Mouse (Mus musculus) liver, adult 2 months (tissue): ENCODE measurements around the gene Fhad1. TPM values are rescaled to one million over a fixed set of nuclear protein-coding genes. Genes with fewer than 3 reads are reported as not detected.

Experiments used
- DNase-seq: peaks from one replicate; pipeline ENCODE4 v3.0.0-alpha.2; 2011; ENCODE audit warnings: low read depth, low spot score; ENCODE audit errors: extremely low read depth
- H3K27ac ChIP-seq: fragments of 200-500 bp; replicated peaks from 2 replicates; pipeline ENCODE4 v1.5.1; 2012; ENCODE audit warnings: low read depth, mild to moderate bottlenecking, control low read depth, inconsistent platforms, low read length; ENCODE audit not compliant: insufficient read depth
- H3K27me3 ChIP-seq: fragments of 200-500 bp; 2 replicates; pipeline ENCODE4 v1.6.1; 2012; ENCODE audit warnings: mild to moderate bottlenecking, moderate library complexity, low read length, inconsistent platforms; ENCODE audit not compliant: control insufficient read depth, insufficient read depth
- H3K36me3 ChIP-seq: fragments of 200-500 bp; 2 replicates; pipeline ENCODE4 v1.6.1; 2012; ENCODE audit warnings: low read length, inconsistent platforms; ENCODE audit not compliant: control insufficient read depth, insufficient read depth
- H3K4me1 ChIP-seq: fragments of 200-500 bp; 2 replicates; pipeline ENCODE4 v1.6.1; 2011; ENCODE audit warnings: low read length; ENCODE audit not compliant: control insufficient read depth, insufficient read depth
- H3K4me3 ChIP-seq: fragments of 200-500 bp; 2 replicates; pipeline ENCODE4 v1.5.1; 2011; ENCODE audit warnings: low read depth, mild to moderate bottlenecking, control low read depth, low read length, moderate library complexity; ENCODE audit not compliant: insufficient read depth
- H3K79me2 ChIP-seq: fragments of 200-500 bp; 2 replicates; pipeline ENCODE4 v1.6.1; 2012; ENCODE audit warnings: inconsistent platforms, mild to moderate bottlenecking, low read length, moderate library complexity; ENCODE audit not compliant: control insufficient read depth, insufficient read depth
- H3K9ac ChIP-seq: fragments of 200-500 bp; 2 replicates; pipeline ENCODE4 v1.6.1; 2012; ENCODE audit warnings: low read depth, mild to moderate bottlenecking, control low read depth, inconsistent platforms, low read length
- CTCF ChIP-seq: fragments of 200-500 bp; IDR thresholded peaks from 2 replicates; pipeline ENCODE4 v1.5.1; 2011; ENCODE audit warnings: low read depth, low read length, control low read depth
- POLR2A ChIP-seq: fragments of 200-500 bp; IDR thresholded peaks from 2 replicates; pipeline ENCODE4 v1.6.1; 2011; ENCODE audit warnings: low read length, control low read depth; ENCODE audit not compliant: insufficient read depth; ENCODE audit errors: extremely low read depth
- WGBS: fragments of 180-500 bp; shearing (Covaris S2); methylation state at CpG from one replicate; pipeline ENCODE4 v1.1.7; 2018; 5-methylcytosine and 5-hydroxymethylcytosine counted together
- polyA plus RNA-seq: library from polyadenylated mRNA; depleted of rRNA; stranded (reverse); fragments of >200 nt; gene quantifications from 2 replicates; pipeline ENCODE4 v1.2.3, GENCODE M21; 2012
- total RNA-seq: library from RNA; depleted of rRNA; stranded (reverse); fragments of >200 nt; gene quantifications from 2 replicates; pipeline ENCODE4 v1.2.3, GENCODE M21; 2014

The Fhad1 gene
- total and polyA plus RNA-seq, 2 experiments, result 0.06 to 2.4 TPM

DNA sequence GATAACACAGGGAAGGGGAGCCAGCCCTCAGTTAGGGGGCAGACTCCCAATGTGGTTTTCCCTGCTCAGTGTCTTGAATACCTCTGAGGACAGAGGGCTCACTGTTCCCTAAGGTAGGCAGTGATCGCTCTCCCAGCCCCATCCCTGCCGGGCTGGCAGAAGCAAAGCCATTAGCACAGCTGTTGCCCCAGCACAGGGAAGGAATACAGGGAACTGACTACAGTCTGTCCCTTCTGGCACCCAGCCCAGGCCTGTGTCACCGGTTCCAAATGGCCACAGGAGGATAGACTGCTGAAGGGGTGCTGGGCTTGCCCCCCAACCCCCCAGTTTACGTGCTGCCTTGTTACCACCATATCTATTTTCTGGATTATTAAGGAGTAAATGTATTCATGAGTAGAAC lies 147.4 kb downstream of the Fhad1 start:
- no peak for TF ChIP-seq POLR2A
- no peak for TF ChIP-seq CTCF
- H3K36me3 ChIP-seq, result no peaks in the 10 kb centered on the region
- peak; percentile 66 for DNase-seq

DNA sequence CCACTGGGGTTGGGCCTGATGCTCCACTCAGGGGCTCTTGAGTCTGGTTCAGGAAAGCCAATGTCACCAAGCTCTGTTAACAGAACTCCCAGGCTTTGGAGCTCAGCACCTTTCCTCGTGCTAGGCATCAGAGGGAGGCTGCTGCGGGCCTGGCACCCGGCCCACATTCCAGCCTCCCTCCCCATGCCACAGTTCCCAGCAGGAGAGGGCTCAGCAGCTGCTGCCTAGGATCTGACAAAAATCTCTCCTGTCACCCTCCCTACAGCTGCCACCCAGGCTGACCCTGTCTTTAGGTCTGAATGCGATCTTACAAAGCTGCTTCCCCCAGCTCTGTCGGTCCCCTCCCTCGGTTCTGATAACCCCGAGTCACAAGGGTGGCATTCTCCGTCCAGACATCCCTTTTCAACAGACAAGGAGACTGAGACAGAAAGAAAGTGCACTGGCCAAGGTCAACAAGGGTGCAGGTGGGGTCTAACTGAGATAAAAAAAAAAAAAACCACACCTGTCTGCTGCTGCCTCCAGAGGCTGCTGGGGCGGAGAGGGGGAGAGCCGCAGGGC lies 147.9 kb downstream of the Fhad1 start:
- no peak for DNase-seq
- Histone ChIP-seq H3K27ac (peak overlapping the region; percentile 74; the same call in 1 of the 2 replicates), H3K27me3 (no peaks in the 10 kb centered on the region), H3K9ac (peak overlapping the region; percentile 1; the same call in 1 of the 2 replicates), H3K4me3 (no peak overlapping the region), H3K79me2 (peaks cover 11% of the 10 kb centered on the region; the same call in 1 of the 2 replicates), H3K36me3 (no peaks in the 10 kb centered on the region), H3K4me1 (peaks cover 44% of the 10 kb centered on the region)
- no peak for TF ChIP-seq POLR2A
- no peak for TF ChIP-seq CTCF
- 36% methylated on average over 10 of the region's 10 CpGs for WGBS

More for the DNA sequence above, 147.4 kb downstream of the Fhad1 start:
- peaks cover 11% of the 10 kb centered on the region; the same call in 1 of the 2 replicates for H3K79me2 ChIP-seq
- no peaks in the 10 kb centered on the region for H3K27me3 ChIP-seq
- H3K27ac ChIP-seq, result no peak overlapping the region; the same call in 1 of the 2 replicates
- H3K4me1 ChIP-seq, result peaks cover 46% of the 10 kb centered on the region
- H3K4me3 ChIP-seq, result no peak overlapping the region
- no peak overlapping the region for H3K9ac ChIP-seq
- 24% methylated on average over 4 of the region's 4 CpGs for WGBS

DNA sequence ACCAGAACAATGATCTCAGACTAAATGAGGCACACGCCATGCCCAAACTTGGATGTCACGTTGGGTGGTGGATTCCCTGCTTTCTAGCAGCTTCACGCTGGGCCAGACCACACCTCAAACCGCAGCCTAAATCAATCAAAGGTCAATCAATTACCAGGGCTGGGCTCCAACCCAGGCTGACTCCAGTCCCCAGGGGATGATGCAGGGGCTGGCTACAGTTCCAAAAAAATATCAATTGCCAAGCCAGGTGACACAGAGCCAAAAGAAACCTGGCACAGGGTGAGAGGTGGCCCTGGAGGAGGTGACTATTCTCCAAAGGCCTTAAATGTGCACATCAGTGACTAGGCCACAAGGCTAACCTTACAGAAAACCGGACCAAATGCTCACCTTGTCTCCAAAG lies 149.3 kb downstream of the Fhad1 start:
- peak; percentile 98 for DNase-seq
- H3K27ac ChIP-seq, result peak overlapping the region; percentile 97
- H3K4me1 ChIP-seq, result peaks cover 42% of the 10 kb centered on the region
- no peaks in the 10 kb centered on the region for H3K36me3 ChIP-seq
- no peak overlapping the region for H3K4me3 ChIP-seq
- WGBS, result 26% methylated on average over 5 of the region's 5 CpGs
- TF ChIP-seq POLR2A (no peak), CTCF (no peak)
- no peaks in the 10 kb centered on the region for H3K27me3 ChIP-seq
- H3K9ac ChIP-seq, result peak overlapping the region; percentile 53
- H3K79me2 ChIP-seq, result peaks cover 9% of the 10 kb centered on the region; the same call in 1 of the 2 replicates

DNA sequence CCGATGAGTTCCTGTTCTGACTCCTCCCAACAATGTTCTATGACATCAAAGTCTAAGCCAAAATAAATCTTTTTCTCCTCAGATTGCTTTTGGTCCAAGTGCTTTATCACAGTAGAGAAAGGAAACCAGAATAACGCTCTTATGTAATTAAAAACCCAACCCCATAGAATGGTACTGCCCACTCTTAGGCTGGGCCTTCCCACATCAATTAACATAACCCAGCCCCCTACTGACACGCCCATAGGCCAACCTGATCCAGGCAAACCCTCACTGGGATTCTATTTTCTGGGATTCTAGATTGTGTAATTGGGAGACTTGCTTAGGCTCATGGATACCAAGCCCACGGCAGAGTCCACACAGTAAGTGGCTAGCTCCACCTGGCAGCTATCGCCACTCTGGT lies 149.9 kb downstream of the Fhad1 start:
- TF ChIP-seq CTCF (no peak), POLR2A (no peak)
- Histone ChIP-seq H3K4me1 (peaks cover 40% of the 10 kb centered on the region), H3K9ac (peak overlapping the region; percentile 53), H3K79me2 (0 out of 2 replicates have a peak, but pooled peaks cover 3% of the 10 kb centered on the region), H3K4me3 (no peak overlapping the region), H3K27me3 (no peaks in the 10 kb centered on the region), H3K36me3 (no peaks in the 10 kb centered on the region), H3K27ac (peak overlapping the region; percentile 97)
- 18% methylated on average over 5 of the region's 5 CpGs for WGBS
- peak; percentile 97 for DNase-seq

DNA sequence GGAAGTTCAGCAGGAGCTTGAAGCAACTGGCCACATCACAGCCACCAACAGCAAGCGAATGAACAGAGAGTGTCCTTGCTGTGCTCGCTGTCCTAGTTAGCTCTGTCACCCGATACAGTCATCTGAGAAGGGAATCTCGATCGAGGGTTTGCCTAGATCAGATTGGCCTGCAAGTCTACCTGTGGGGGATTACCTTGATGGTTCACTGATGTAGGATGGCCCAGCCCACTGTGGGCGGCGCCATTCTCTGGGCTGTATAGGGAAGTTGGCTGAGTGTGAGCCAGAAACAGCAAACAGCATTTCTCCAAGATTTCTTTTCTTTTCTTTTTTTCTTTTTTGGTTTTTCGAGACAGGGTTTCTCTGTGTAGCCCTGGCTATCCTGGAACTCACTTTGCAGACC lies 150.4 kb downstream of the Fhad1 start:
- peak overlapping the region; percentile 64 for H3K27ac ChIP-seq

DNA sequence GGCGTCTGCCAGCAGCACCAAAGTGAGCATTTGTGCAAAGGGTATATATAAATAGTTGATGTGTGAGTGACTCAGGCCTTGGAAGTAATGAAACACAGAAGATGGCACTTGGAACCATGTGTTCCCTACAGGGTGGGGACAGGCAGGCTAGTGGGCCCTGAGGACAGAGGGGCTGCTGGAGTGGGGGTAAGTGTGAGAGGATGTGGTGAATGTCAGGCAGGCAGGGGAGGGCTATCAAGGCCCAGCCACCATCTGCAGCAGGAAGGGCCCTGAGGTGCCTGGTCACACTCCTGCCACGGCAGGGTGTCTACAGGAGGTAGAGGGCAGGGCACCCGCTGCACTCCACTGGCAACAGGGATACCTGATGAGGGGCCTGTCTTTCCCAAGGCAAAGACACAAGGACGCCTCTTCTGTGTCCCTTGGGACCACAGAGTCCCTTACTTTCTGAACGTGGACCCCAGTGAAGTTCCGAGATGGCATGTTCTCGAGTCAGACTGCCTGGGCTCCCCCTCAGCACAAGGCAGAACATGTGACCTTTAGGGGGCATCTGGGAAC lies 151.1 kb downstream of the Fhad1 start:
- H3K4me1 ChIP-seq, result peaks cover 40% of the 10 kb centered on the region
- 94% methylated on average over 7 of the region's 7 CpGs for WGBS
- peak overlapping the region; percentile 11 for H3K27ac ChIP-seq
- H3K27me3 ChIP-seq, result no peaks in the 10 kb centered on the region
- no peak overlapping the region for H3K4me3 ChIP-seq
- no peak for DNase-seq
- H3K9ac ChIP-seq, result no peak overlapping the region; the same call in 1 of the 2 replicates
- TF ChIP-seq POLR2A (no peak), CTCF (no peak)
- H3K36me3 ChIP-seq, result 0 out of 2 replicates have a peak, but pooled peaks cover 2% of the 10 kb centered on the region
- H3K79me2 ChIP-seq, result no peaks in the 10 kb centered on the region

More for the DNA sequence above, 150.4 kb downstream of the Fhad1 start:
- TF ChIP-seq POLR2A (no peak), CTCF (no peak)
- DNase-seq, result peak; percentile 36
- Histone ChIP-seq H3K79me2 (0 out of 2 replicates have a peak, but pooled peaks cover under 1% of the 10 kb centered on the region), H3K4me3 (no peak overlapping the region), H3K36me3 (0 out of 2 replicates have a peak, but pooled peaks cover 2% of the 10 kb centered on the region), H3K9ac (0 out of 2 replicates have a peak overlapping the region, but pooled peaks have one; percentile 7), H3K27me3 (no peaks in the 10 kb centered on the region), H3K4me1 (peaks cover 40% of the 10 kb centered on the region)
- 78% methylated on average over 8 of the region's 8 CpGs for WGBS
